Mouse (Mus musculus): ENCODE data around the gene Dnajb12. TPM values are rescaled to one million over a fixed set of nuclear protein-coding genes. Genes with fewer than 3 reads are reported as not detected.

Gene Dnajb12
- polyA plus RNA-seq, 1 experiment from 2014 or later, result 31.4 TPM

DNA sequence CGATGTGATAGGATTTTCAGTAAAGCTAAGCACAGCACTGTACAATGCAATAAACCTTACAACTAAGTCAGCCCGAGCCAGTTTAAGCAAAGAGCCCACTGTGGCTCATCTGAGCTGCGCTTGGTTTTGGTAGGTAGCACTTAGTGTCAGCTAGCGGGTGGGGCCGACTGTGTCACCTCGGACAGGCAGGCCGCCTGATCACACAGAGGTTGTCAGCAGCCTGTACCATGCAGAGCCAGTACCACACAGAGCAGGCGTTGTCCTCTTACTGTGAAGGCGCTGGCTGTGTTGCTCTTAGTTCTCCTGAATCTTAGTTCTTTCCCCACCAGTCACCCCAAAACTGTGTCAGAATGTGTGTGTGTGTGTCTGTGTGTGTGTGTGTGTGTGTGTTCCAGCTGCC is 30.4 kb upstream of the Dnajb12 start:
- 52% methylated on average over 9 of the region's 9 CpGs for WGBS
- no peaks in the 10 kb centered on the region for H3K27me3 ChIP-seq (replicated peaks)
- no peaks in the 10 kb centered on the region for H3K36me3 ChIP-seq
- H3K27ac ChIP-seq (ENCODE audit: poor library complexity, severe bottlenecking), result no peak overlapping the region
- no peak overlapping the region for H3K9ac ChIP-seq
- ATAC-seq (ENCODE audit: insufficient number of reproducible peaks, low FRiP score), result no peak
- no peaks in the 10 kb centered on the region for H3K9me3 ChIP-seq (replicated peaks)
- H3K4me2 ChIP-seq, result no peak overlapping the region
- no peak overlapping the region for H3K4me3 ChIP-seq
- H3K4me1 ChIP-seq (replicated peaks), result peaks cover 15% of the 10 kb centered on the region

DNA sequence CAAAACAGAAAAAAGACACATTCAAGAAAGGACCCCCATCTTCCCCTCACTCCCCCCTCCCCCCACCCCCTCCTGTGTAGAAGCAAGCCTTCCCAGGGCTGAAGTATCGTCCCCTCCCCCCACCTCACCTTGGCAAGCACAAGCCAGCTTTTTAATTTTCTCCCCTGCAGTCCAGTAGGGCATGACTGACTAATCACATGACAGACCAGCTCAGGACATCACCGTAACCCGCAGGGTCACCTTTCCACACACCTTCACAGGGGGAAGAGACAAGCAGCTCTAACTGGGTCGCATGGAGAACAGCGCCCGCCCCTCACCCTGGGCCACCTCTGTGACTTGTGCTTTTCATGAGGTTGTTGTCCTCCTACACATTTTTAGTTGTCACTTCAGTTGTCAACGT is 30.0 kb upstream of the Dnajb12 start:
- Histone ChIP-seq H3K27me3 (replicated peaks) (no peaks in the 10 kb centered on the region), H3K4me3 (no peak overlapping the region), H3K4me2 (no peak overlapping the region), H3K4me1 (replicated peaks) (peaks cover 15% of the 10 kb centered on the region), H3K36me3 (no peaks in the 10 kb centered on the region), H3K27ac (ENCODE audit: poor library complexity, severe bottlenecking) (no peak overlapping the region), H3K9ac (no peak overlapping the region), H3K9me3 (replicated peaks) (no peaks in the 10 kb centered on the region)
- no peak for ATAC-seq (ENCODE audit: insufficient number of reproducible peaks, low FRiP score)
- WGBS, result 72% methylated on average over 7 of the region's 7 CpGs

DNA sequence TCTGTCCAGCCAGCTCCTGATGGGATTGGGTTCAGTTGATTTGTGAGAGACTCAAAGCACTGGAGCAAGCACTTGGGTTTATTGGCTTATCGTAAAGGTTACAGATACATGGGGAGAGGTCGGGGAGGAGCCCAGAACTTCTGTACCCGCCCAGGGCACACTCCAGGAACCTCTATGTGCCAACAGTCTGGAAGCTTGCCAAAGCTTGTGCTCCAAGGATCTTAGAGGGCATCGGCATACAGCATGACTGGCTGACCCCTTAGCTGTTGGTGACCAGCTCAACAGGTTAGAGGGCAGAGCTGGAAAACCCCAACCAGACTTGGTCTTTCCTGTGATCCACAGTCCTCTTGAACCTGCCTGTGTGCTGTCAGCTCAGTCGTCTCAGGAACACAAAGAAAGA is 22.2 kb upstream of the Dnajb12 start:
- no peaks in the 10 kb centered on the region for H3K36me3 ChIP-seq
- WGBS, result 78% methylated on average over 5 of the region's 5 CpGs
- no peak for ATAC-seq (ENCODE audit: insufficient number of reproducible peaks, low FRiP score)
- H3K9ac ChIP-seq, result no peak overlapping the region
- H3K9me3 ChIP-seq (replicated peaks), result no peaks in the 10 kb centered on the region
- H3K27ac ChIP-seq (ENCODE audit: poor library complexity, severe bottlenecking), result no peak overlapping the region
- no peaks in the 10 kb centered on the region for H3K4me1 ChIP-seq (replicated peaks)
- H3K27me3 ChIP-seq (replicated peaks), result no peaks in the 10 kb centered on the region
- no peak overlapping the region for H3K4me2 ChIP-seq
- H3K4me3 ChIP-seq, result no peak overlapping the region

DNA sequence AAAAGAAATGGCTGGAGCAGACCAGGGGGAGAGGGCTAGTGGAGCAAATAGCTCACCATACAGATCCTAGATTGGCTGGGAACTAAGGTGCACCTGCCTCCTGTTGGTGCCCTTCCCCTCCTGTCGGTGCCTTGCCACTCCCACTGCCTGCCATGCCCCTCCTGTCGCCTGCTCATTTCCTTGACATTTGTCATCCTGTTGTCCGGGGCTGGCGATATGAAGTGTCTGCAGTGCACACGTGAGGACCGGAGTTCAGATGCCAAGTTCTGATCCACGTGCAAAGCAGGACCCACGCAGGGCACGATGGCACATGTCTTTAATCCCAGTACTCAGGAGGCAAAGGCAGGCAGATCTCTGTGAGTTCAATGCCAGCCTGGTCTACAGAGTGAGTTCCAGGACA is 18.7 kb upstream of the Dnajb12 start:
- Histone ChIP-seq H3K27me3 (replicated peaks) (no peaks in the 10 kb centered on the region), H3K4me1 (replicated peaks) (peaks cover 9% of the 10 kb centered on the region), H3K4me2 (no peak overlapping the region), H3K36me3 (peaks cover 8% of the 10 kb centered on the region), H3K9ac (no peak overlapping the region), H3K4me3 (no peak overlapping the region), H3K9me3 (replicated peaks) (no peaks in the 10 kb centered on the region), H3K27ac (ENCODE audit: poor library complexity, severe bottlenecking) (no peak overlapping the region)
- no peak for ATAC-seq (ENCODE audit: insufficient number of reproducible peaks, low FRiP score)
- WGBS, result 80% methylated on average over 9 of the region's 9 CpGs

DNA sequence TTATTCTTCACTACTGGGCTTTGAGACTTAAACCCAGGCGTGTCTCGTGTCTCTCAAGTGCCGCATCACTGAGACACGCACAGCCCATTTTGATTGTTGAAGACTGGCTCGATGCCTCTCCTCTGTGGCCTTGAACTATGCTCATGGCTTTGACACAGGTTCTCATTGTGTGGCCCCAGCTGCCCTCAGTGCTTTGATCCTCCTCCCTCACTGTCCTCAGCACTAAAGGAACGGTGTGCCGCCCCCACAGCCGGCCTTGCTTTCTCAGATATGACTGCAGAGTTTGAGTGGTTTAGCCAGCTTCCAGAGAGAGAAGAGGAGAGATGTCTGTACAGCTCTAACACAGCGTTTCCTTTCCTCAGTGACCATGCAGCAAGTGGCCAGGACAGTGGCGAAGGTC is 18.2 kb upstream of the Dnajb12 start:
- H3K4me2 ChIP-seq, result no peak overlapping the region
- H3K4me1 ChIP-seq (replicated peaks), result peaks cover 9% of the 10 kb centered on the region
- no peaks in the 10 kb centered on the region for H3K9me3 ChIP-seq (replicated peaks)
- no peak overlapping the region for H3K9ac ChIP-seq
- peaks cover 8% of the 10 kb centered on the region for H3K36me3 ChIP-seq
- H3K27ac ChIP-seq (ENCODE audit: poor library complexity, severe bottlenecking), result no peak overlapping the region
- H3K4me3 ChIP-seq, result no peak overlapping the region
- WGBS, result 81% methylated on average over 10 of the region's 10 CpGs
- H3K27me3 ChIP-seq (replicated peaks), result no peaks in the 10 kb centered on the region
- no peak for ATAC-seq (ENCODE audit: insufficient number of reproducible peaks, low FRiP score)

DNA sequence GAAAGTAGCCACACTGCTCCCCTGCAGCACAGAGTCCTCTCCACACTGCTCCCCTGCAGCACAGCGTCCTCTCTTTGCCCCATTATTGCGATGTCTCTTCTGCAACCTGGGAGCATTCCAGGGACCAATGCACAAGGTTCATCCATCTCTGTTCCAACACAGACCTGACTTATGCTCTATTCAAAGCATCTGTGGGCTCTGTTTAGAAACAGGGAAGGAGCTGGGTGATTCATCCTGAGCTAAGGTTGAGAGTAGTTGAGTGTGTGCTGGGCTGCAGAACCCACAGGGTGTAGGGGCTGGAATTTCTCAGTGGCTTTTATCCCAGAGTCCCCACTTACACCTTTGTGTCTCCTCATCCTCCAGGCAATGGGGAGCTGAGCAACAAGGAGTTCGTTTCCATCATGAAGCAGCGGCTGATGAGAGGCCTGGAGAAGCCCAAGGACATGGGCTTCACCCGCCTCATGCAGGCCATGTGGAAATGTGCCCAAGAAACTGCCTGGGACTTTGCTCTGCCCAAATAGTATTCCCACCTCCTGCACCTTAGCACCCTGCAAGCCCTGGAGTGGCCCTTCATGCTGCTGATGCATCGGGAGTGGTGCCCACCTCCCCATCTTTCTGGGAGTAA is 16.4 kb upstream of the Dnajb12 start:
- WGBS, result 81% methylated on average over 6 of the region's 6 CpGs

DNA sequence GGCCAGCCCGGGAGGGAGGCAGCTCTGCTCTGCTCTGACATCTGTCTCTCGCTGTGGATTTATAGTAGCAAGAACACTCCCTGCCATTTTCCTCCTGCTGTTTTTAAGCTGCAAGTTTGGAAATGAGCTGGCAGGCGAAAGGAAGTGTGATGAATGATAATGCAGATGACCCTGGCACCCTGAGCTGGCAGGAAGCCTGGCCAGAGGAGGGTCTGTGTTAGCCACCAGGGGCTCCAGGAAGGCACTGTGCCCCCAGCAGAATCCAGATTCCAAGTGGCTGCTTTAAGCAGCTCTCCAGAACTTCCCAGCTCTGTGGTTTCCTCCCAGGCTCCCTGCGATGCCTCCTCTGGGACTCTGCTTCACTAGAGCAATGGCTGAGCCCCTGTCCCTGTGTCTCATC is 15.7 kb upstream of the Dnajb12 start:
- Histone ChIP-seq H3K4me2 (no peak overlapping the region), H3K36me3 (peaks cover 8% of the 10 kb centered on the region), H3K27me3 (replicated peaks) (no peaks in the 10 kb centered on the region), H3K27ac (ENCODE audit: poor library complexity, severe bottlenecking) (no peak overlapping the region), H3K4me1 (replicated peaks) (peaks cover 9% of the 10 kb centered on the region), H3K9ac (no peak overlapping the region), H3K9me3 (replicated peaks) (no peaks in the 10 kb centered on the region), H3K4me3 (no peak overlapping the region)
- 38% methylated on average over 4 of the region's 4 CpGs for WGBS
- no peak for ATAC-seq (ENCODE audit: insufficient number of reproducible peaks, low FRiP score)

More for the DNA sequence above, 16.4 kb upstream of the Dnajb12 start:
- H3K9me3 ChIP-seq (replicated peaks), result no peaks in the 10 kb centered on the region
- no peaks in the 10 kb centered on the region for H3K27me3 ChIP-seq (replicated peaks)
- H3K4me3 ChIP-seq, result no peak overlapping the region
- H3K36me3 ChIP-seq, result peaks cover 8% of the 10 kb centered on the region
- H3K4me2 ChIP-seq, result no peak overlapping the region
- ATAC-seq (ENCODE audit: insufficient number of reproducible peaks, low FRiP score), result no peak
- H3K9ac ChIP-seq, result no peak overlapping the region
- no peak overlapping the region for H3K27ac ChIP-seq (ENCODE audit: poor library complexity, severe bottlenecking)
- H3K4me1 ChIP-seq (replicated peaks), result peaks cover 9% of the 10 kb centered on the region

DNA sequence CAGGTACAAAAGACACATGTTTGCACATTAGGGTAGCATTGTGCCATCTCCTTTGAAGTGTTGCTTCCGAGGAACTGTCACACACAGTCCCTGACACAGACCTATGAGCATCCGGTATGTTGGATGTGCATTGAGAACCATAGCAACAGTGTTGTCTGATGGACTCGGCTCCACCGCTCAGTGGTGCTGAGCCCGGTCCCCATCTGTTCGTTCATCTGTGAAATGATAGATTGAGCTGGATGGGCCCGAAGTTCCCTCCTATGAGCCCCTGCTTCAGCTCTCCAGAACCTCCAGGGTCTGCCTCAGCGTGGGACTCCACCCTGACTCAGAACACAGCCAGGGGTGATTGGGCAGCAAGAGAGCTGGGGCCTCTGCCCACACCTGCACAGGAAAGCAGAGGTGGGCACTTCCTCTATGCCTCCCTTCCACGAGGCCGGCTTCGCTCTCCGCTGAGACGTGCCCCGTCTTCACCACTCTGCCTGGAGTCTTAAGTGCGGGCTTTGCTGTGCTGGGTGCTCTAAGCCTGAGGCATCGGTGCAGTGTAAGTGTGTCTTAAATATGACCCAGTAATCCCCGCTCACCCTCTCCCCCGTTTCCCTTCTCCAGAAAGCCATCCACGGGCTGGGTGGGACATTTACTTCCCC is 15.0 kb upstream of the Dnajb12 start:
- Histone ChIP-seq H3K9ac (no peak overlapping the region), H3K36me3 (peaks cover 8% of the 10 kb centered on the region), H3K27ac (ENCODE audit: poor library complexity, severe bottlenecking) (no peak overlapping the region), H3K4me2 (no peak overlapping the region), H3K4me1 (replicated peaks) (peaks cover 9% of the 10 kb centered on the region), H3K27me3 (replicated peaks) (no peaks in the 10 kb centered on the region), H3K4me3 (no peak overlapping the region), H3K9me3 (replicated peaks) (no peaks in the 10 kb centered on the region)
- ATAC-seq (ENCODE audit: insufficient number of reproducible peaks, low FRiP score), result peak; percentile 12; the same call in 1 of the 2 replicates
- 87% methylated on average over 19 of the region's 19 CpGs for WGBS

DNA sequence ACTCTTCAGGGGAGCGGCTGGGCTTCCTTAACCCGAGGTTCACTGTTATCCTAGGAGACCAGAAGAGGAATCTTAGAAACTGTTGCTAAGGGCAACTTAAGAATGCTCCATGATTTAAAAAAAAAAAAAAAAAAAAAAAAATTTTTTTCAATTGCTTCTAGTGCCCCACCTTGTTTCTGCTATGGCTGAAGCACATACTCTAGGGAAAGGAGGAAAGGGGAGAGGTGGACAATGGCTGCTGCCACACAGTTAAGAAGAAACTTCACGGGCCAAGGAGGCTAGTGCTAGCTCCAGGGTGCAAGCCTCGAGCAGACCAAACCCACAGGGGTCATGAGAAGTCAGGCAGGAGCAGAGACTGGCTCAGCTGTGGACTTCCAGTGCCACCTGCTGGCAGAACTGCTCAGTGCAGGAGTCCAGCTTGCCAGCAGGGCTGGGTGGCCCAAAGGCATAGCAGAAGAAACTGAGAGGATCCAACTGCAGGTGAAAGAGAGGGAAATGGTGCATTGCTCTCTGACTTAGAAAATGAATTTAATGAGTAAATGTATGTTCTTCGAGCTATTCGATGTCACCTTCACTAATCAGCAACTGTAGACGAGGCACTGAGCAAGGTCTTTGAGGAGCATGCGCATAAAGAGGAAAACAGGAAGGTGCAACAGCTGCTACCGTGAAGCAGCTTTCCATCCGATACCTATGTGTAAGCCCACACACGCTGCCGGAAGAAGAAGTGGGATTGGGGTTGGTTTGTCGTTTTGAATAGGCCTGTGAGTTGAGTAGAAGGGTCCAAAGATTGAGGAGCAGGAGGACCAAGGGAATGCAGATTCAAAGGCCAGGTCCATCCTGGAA is 14.3 kb upstream of the Dnajb12 start:
- Histone ChIP-seq H3K36me3 (peaks cover 8% of the 10 kb centered on the region), H3K4me2 (no peak overlapping the region), H3K4me1 (replicated peaks) (peaks cover 9% of the 10 kb centered on the region), H3K9me3 (replicated peaks) (no peaks in the 10 kb centered on the region), H3K27me3 (replicated peaks) (no peaks in the 10 kb centered on the region), H3K27ac (ENCODE audit: poor library complexity, severe bottlenecking) (no peak overlapping the region), H3K9ac (no peak overlapping the region), H3K4me3 (no peak overlapping the region)
- WGBS, result 34% methylated on average over 13 of the region's 13 CpGs
- ATAC-seq (ENCODE audit: insufficient number of reproducible peaks, low FRiP score), result peak; percentile 79

DNA sequence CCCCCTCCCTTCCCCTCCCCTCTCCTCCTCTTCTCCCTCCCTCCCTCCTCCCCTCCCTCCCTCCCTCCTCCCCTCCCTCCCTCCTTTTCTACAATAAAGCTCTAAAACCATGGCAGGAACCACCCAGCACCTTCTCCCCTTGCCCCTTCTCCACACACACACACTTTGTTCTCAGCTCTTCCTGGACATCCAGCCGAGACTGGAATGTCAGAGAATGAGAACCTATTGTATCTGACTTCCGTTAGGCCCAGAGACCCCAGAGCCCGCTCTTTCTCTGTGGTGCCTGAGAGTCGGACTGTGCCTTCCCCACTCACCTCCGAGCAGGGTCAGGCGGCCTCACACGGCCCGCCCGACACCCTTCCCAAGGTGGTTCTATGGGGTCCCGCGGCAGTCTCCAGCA is 11.1 kb upstream of the Dnajb12 start:
- H3K4me2 ChIP-seq, result no peak overlapping the region
- H3K9ac ChIP-seq, result no peak overlapping the region
- H3K27ac ChIP-seq (ENCODE audit: poor library complexity, severe bottlenecking), result no peak overlapping the region
- 0 out of 2 replicates have a peak, but pooled peaks cover 4% of the 10 kb centered on the region for H3K9me3 ChIP-seq (replicated peaks)
- H3K36me3 ChIP-seq, result peaks cover 4% of the 10 kb centered on the region
- 58% methylated on average over 11 of the region's 11 CpGs for WGBS
- no peak overlapping the region for H3K4me3 ChIP-seq
- H3K27me3 ChIP-seq (replicated peaks), result no peaks in the 10 kb centered on the region
- ATAC-seq (ENCODE audit: insufficient number of reproducible peaks, low FRiP score), result no peak
- H3K4me1 ChIP-seq (replicated peaks), result peaks cover 6% of the 10 kb centered on the region

DNA sequence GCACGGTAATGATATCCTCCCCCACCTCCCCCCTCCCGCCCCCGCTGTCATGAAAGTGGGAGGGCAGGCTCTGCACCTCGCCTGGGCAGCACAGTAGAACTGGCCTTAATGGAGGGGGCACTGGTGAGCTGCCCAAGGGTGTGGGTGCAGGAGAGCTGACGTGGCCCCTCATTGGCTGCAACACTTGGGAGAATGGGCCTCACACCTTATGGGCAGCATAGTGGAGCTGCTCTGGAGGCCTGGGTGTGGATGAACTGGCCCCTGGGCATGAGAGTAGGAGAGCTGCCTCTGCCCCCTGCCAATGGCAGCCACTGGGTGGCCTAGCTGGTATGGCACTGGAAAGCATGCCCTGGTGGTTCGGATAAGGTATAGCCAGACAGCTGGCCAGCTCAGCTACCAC is 9.3 kb upstream of the Dnajb12 start:
- no peaks in the 10 kb centered on the region for H3K4me1 ChIP-seq (replicated peaks)
- WGBS, result 83% methylated on average over 6 of the region's 6 CpGs
- ATAC-seq (ENCODE audit: insufficient number of reproducible peaks, low FRiP score), result no peak

More for the DNA sequence above, 9.3 kb upstream of the Dnajb12 start:
- H3K4me2 ChIP-seq, result no peak overlapping the region
- no peaks in the 10 kb centered on the region for H3K36me3 ChIP-seq
- H3K9ac ChIP-seq, result no peak overlapping the region
- H3K4me3 ChIP-seq, result no peak overlapping the region
- no peak overlapping the region for H3K27ac ChIP-seq (ENCODE audit: poor library complexity, severe bottlenecking)
- no peaks in the 10 kb centered on the region for H3K27me3 ChIP-seq (replicated peaks)
- 0 out of 2 replicates have a peak, but pooled peaks cover 4% of the 10 kb centered on the region for H3K9me3 ChIP-seq (replicated peaks)
